Mouse (Mus musculus): ENCODE data around the gene Vapb. TPM values are rescaled to one million over a fixed set of nuclear protein-coding genes. Genes with fewer than 3 reads are reported as not detected.

The Vapb gene
- polyA plus RNA-seq, 1 experiment: 9.1 TPM

- no peaks in the 10 kb centered on the region for H3K27me3 ChIP-seq (ENCODE audit: control insufficient read depth, insufficient read depth, low read length)
- H3K4me3 ChIP-seq (ENCODE audit: control insufficient read depth, low read depth, low read length): no peak overlapping the region
- H3K4me1 ChIP-seq (ENCODE audit: control insufficient read depth, insufficient read depth, low read length): no peaks in the 10 kb centered on the region
- H3K27ac ChIP-seq (ENCODE audit: control insufficient read depth, insufficient read depth, low read depth, low read length): no peak overlapping the region
- TF ChIP-seq CTCF (IDR thresholded peaks at IDR 0.05; ENCODE audit: control insufficient read depth, insufficient read depth, insufficient replicate concordance, low read depth, low read length) (no peak), POLR2A (IDR thresholded peaks at IDR 0.05; ENCODE audit: control insufficient read depth, low read depth, low read length) (no peak)
- no peaks in the 10 kb centered on the region for H3K36me3 ChIP-seq (ENCODE audit: control insufficient read depth, insufficient read depth, low read length)
These were observed 74.5 kb downstream of the Vapb start for GRCm38 (mm10) chr2:173811850-173812249.

DNA sequence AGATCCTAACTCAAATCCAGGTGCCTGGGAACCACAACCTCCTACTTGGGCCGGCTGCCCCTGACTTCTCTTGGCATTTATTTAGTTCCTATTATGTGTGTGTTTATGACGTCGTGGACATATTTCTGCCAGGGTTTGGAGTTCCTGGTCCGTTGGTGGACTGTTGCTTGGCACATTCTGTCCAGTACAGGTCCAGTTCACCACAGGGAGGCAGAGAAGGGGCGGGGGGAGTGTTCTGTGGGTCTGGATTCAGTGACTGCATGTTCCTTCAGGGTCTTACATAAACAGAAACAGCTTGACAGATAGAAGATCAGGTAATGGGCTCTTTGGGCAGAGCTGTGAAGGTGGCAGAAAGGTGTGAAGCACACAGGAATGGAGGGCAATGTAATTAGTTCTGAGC is 75.8 kb downstream of the Vapb start:
- Histone ChIP-seq H3K36me3 (ENCODE audit: control insufficient read depth, insufficient read depth, low read length) (no peaks in the 10 kb centered on the region), H3K27me3 (ENCODE audit: control insufficient read depth, insufficient read depth, low read length) (no peaks in the 10 kb centered on the region), H3K4me3 (ENCODE audit: control insufficient read depth, low read depth, low read length) (no peak overlapping the region), H3K4me1 (ENCODE audit: control insufficient read depth, insufficient read depth, low read length) (no peaks in the 10 kb centered on the region), H3K27ac (ENCODE audit: control insufficient read depth, insufficient read depth, low read depth, low read length) (no peak overlapping the region)
- TF ChIP-seq CTCF (IDR thresholded peaks at IDR 0.05; ENCODE audit: control insufficient read depth, insufficient read depth, insufficient replicate concordance, low read depth, low read length): no peak
- TF ChIP-seq POLR2A (IDR thresholded peaks at IDR 0.05; ENCODE audit: control insufficient read depth, low read depth, low read length): no peak

DNA sequence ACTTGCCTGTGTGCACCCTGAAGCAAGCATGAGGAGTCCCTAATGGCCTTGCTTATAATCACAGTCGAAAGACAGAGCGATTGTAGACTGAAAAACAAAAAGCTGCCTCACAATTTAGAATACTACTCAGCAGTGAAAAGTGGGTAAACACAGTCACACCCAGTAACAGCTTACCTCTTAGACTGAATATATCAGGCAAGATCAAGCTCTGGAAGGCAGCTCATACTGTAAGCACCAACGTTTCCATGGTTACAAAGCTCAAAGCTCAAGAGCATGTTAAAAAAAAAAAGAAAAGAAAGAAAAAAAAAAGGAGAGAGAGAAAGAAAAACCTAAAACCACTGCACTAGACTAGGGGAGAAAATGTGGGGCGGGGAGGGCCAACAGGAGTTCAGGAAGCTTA is 89.0 kb downstream of the Vapb start:
- no peak overlapping the region for H3K27ac ChIP-seq (ENCODE audit: control insufficient read depth, insufficient read depth, low read depth, low read length)
- H3K27me3 ChIP-seq (ENCODE audit: control insufficient read depth, insufficient read depth, low read length): no peaks in the 10 kb centered on the region
- H3K4me3 ChIP-seq (ENCODE audit: control insufficient read depth, low read depth, low read length): no peak overlapping the region
- no peaks in the 10 kb centered on the region for H3K4me1 ChIP-seq (ENCODE audit: control insufficient read depth, insufficient read depth, low read length)
- H3K36me3 ChIP-seq (ENCODE audit: control insufficient read depth, insufficient read depth, low read length): no peaks in the 10 kb centered on the region
- no peak for TF ChIP-seq POLR2A (IDR thresholded peaks at IDR 0.05; ENCODE audit: control insufficient read depth, low read depth, low read length)

DNA sequence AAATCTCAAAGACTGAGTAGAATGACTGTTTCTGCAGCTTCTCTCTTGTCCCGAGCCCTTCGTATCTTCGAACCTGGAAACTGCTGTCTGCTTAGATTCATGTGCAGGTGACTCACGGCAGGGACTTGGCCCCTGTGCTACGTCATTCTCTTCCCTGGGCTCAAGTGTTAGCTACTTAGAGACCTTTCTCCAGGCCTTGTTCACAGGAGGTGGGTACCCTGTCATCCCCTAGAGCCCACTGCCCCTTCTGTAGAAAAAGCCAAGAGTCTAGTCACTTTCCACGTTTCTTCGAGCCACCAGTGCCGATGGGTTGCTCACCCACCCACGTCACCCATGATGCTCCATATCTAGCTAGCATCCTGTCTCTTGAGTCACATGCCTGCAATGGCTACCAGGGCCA is 89.9 kb downstream of the Vapb start:
- Histone ChIP-seq H3K27ac (ENCODE audit: control insufficient read depth, insufficient read depth, low read depth, low read length) (no peak overlapping the region), H3K4me1 (ENCODE audit: control insufficient read depth, insufficient read depth, low read length) (no peaks in the 10 kb centered on the region)

DNA sequence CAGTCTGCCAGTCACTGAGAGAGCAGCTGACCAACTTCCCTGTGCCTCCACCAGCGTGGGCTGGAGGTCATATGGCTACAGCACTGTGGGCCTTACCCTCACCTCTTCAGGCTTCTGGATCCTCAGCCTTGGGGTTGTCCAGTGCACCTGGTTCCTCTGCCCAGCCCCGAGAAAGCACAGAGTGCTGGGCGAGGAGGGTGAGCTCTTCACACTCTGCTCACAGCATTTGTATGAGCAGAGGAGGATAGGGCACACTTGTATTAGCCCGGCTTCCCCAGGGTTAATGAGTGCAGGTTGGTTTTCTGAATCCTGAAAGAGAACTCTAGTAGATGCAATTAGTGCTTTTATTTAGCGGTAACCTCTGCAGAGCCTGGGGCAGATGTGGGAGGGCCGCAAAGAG is 90.8 kb downstream of the Vapb start:
- Histone ChIP-seq H3K27me3 (ENCODE audit: control insufficient read depth, insufficient read depth, low read length) (no peaks in the 10 kb centered on the region), H3K4me1 (ENCODE audit: control insufficient read depth, insufficient read depth, low read length) (no peaks in the 10 kb centered on the region), H3K27ac (ENCODE audit: control insufficient read depth, insufficient read depth, low read depth, low read length) (no peak overlapping the region), H3K36me3 (ENCODE audit: control insufficient read depth, insufficient read depth, low read length) (no peaks in the 10 kb centered on the region), H3K4me3 (ENCODE audit: control insufficient read depth, low read depth, low read length) (no peak overlapping the region)
- TF ChIP-seq POLR2A (IDR thresholded peaks at IDR 0.05; ENCODE audit: control insufficient read depth, low read depth, low read length) (no peak), CTCF (IDR thresholded peaks at IDR 0.05; ENCODE audit: control insufficient read depth, insufficient read depth, insufficient replicate concordance, low read depth, low read length) (no peak)

More for the DNA sequence above, 89.9 kb downstream of the Vapb start:
- H3K27me3 ChIP-seq (ENCODE audit: control insufficient read depth, insufficient read depth, low read length): no peaks in the 10 kb centered on the region
- H3K4me3 ChIP-seq (ENCODE audit: control insufficient read depth, low read depth, low read length): no peak overlapping the region
- TF ChIP-seq CTCF (IDR thresholded peaks at IDR 0.05; ENCODE audit: control insufficient read depth, insufficient read depth, insufficient replicate concordance, low read depth, low read length) (no peak), POLR2A (IDR thresholded peaks at IDR 0.05; ENCODE audit: control insufficient read depth, low read depth, low read length) (no peak)
- H3K36me3 ChIP-seq (ENCODE audit: control insufficient read depth, insufficient read depth, low read length): no peaks in the 10 kb centered on the region

DNA sequence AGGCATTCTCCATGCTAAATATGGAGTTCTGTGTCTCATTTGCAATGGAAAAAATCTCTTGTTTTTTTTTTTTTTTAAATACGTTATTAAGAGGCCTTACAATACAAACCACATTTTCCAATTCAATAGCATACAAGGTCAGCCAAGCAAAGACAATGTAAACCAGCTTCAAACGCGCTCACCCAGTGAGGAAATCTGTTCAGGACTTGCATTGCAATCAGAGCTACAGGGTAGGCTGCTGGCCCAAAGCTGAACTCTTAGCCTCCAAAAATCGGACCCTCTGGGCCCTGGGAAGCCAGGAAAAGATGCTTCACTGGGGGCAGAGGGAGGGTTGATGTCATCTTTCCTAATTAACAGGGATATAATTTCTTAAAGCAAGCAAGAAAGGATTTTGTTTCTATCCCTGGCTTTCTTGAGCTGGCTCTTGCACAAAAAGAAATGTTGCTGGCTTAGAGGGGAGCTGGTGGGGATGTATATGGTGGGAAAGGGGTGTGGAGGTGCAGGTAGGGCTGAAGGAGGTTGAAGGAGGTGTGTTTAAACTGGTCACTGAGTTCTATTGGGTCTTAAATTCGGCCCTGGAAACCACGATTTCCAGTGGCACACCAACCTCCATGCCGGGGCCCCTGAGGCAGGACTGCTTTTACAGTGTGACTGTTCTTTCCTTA is 95.6 kb downstream of the Vapb start:
- no peak overlapping the region for H3K4me3 ChIP-seq (ENCODE audit: control insufficient read depth, low read depth, low read length)
- no peaks in the 10 kb centered on the region for H3K27me3 ChIP-seq (ENCODE audit: control insufficient read depth, insufficient read depth, low read length)
- TF ChIP-seq CTCF (IDR thresholded peaks at IDR 0.05; ENCODE audit: control insufficient read depth, insufficient read depth, insufficient replicate concordance, low read depth, low read length) (no peak), POLR2A (IDR thresholded peaks at IDR 0.05; ENCODE audit: control insufficient read depth, low read depth, low read length) (no peak)
- no peak overlapping the region for H3K27ac ChIP-seq (ENCODE audit: control insufficient read depth, insufficient read depth, low read depth, low read length)
- no peaks in the 10 kb centered on the region for H3K4me1 ChIP-seq (ENCODE audit: control insufficient read depth, insufficient read depth, low read length)
- no peaks in the 10 kb centered on the region for H3K36me3 ChIP-seq (ENCODE audit: control insufficient read depth, insufficient read depth, low read length)

Other genes starting within 250 kb of the Vapb start
- 263 and 305 TPM in 2 replicates for gene 1700021F07Rik, start 214.9 kb upstream of the Vapb start, polyA plus RNA-seq (2012; rRNA removed)
- 462 and 467 TPM in 2 replicates for gene Ankrd60, start 159.1 kb upstream of the Vapb start, polyA plus RNA-seq (2012; rRNA removed)
- gene Rab22a, start 77.8 kb upstream of the Vapb start, polyA plus RNA-seq (2012; rRNA removed): 21.6 and 32.1 TPM in 2 replicates
- gene 1700010B08Rik, start 18.1 kb upstream of the Vapb start, polyA plus RNA-seq (2012; rRNA removed): 402 and 430 TPM in 2 replicates

Measured in testis, adult 2 months (tissue).